Mouse (Mus musculus) heart, adult 9 months (tissue): ENCODE measurements around the gene D130043K22Rik.
"Not testable (repeated sequence)": the region's sequence is repeated elsewhere in the genome, so short reads cannot be mapped to it uniquely, and the experiment has no call there.

ENCODE experiments used
- DNase-seq, 2 experiments: peaks; one replicate each; pipeline ENCODE4 v3.0.0; 2022; ENCODE audit warnings: low spot score in 2 of 2

Gene D130043K22Rik

GRCm38 (mm10) chr13:24831353-24832130 lies 13.4 kb upstream of the D130043K22Rik start, which contains the start of the genes Acot13 and Tdp2:
Acot13 (minus strand) TSS chr13:24831540.
Tdp2 (plus strand) TSS chr13:24831679.
- peak; percentile 93 to 94 for DNase-seq

- no peak for DNase-seq
Measured at GRCm38 (mm10) chr13:24832131-24832810, 12.7 kb upstream of the D130043K22Rik start.

- DNase-seq = no peak
Measured at GRCm38 (mm10) chr13:24832811-24833155, 12.2 kb upstream of the D130043K22Rik start.

GRCm38 (mm10) chr13:24837765-24838164 lies 7.2 kb upstream of the D130043K22Rik start:
- not testable (repeated sequence) for DNase-seq

GRCm38 (mm10) chr13:24839831-24840230 lies 5.1 kb upstream of the D130043K22Rik start:
- no peak for DNase-seq

- DNase-seq = no peak
Measured at GRCm38 (mm10) chr13:24841702-24842101, 3.2 kb upstream of the D130043K22Rik start.

GRCm38 (mm10) chr13:24849318-24849717 lies 4.4 kb downstream of the D130043K22Rik start:
- DNase-seq = no peak

GRCm38 (mm10) chr13:24851989-24852388 lies 7.1 kb downstream of the D130043K22Rik start:
- DNase-seq = no peak

- peak; percentile 26 to 42 for DNase-seq
Measured at GRCm38 (mm10) chr13:24852570-24852969, 7.6 kb downstream of the D130043K22Rik start.

- no peak for DNase-seq
Measured at GRCm38 (mm10) chr13:24859115-24859514, 14.2 kb downstream of the D130043K22Rik start.

- DNase-seq = no peak
Measured at GRCm38 (mm10) chr13:24861084-24861483, 16.1 kb downstream of the D130043K22Rik start.

GRCm38 (mm10) chr13:24862021-24862420 lies 17.1 kb downstream of the D130043K22Rik start:
- DNase-seq = no peak

- DNase-seq = peak in 1 of 2 experiments; percentile 20
Measured at GRCm38 (mm10) chr13:24862520-24862919, 17.6 kb downstream of the D130043K22Rik start.

- DNase-seq = no peak
Measured at GRCm38 (mm10) chr13:24866430-24867402, 21.8 kb downstream of the D130043K22Rik start.

GRCm38 (mm10) chr13:24867789-24868188 lies 22.9 kb downstream of the D130043K22Rik start:
- DNase-seq = no peak

- no peak for DNase-seq
Measured at GRCm38 (mm10) chr13:24868233-24868632, 23.3 kb downstream of the D130043K22Rik start.

- no peak for DNase-seq
Measured at GRCm38 (mm10) chr13:24879359-24880040, 34.6 kb downstream of the D130043K22Rik start.

GRCm38 (mm10) chr13:24880208-24880607 lies 35.3 kb downstream of the D130043K22Rik start:
- no peak for DNase-seq

- no peak for DNase-seq
Measured at GRCm38 (mm10) chr13:24880704-24881103, 35.8 kb downstream of the D130043K22Rik start.

- no peak for DNase-seq
Measured at GRCm38 (mm10) chr13:24882411-24882810, 37.5 kb downstream of the D130043K22Rik start.

GRCm38 (mm10) chr13:24889554-24889953 lies 44.6 kb downstream of the D130043K22Rik start:
- DNase-seq = no peak
